ENCODE assay signal across 9 mouse cellular contexts in the genomic region with DNA sequence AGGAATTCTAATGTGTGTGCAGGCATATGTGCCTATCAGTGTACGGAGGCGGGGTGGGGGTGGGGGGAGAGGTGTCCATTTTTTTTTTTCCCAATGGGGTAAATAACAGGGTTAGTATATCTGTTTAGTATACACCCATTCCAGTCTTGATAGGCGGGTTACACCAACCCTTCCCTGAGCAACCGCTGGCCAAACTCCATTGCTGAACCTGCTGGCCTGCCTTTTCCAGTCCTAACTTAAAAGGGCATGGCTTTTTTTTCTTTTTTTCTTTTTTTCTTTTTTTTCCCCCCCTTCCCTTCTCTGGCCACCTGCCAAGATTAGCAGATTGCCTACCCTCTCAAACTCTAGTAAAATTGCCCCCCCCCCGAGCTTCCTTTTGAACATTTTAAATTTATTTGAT. TPM values are rescaled to one million over a fixed set of nuclear protein-coding genes. Genes with fewer than 3 reads are reported as not detected.
A peak's percentile ranks its signal among the peaks of the same experiment; 100 is the strongest.
DNase-seq lines count a peak whose midpoint lies in the region; ATAC-seq lines count a peak whose summit lies in the region.
"Had no signal": no experiment of that assay in that cellular context is flagged by ENCODE, and none has a peak within 500 bp of the region (broad histone marks: within the 10 kb centered on the region; RNA-seq: fewer than 3 reads in every experiment).

No protein-coding gene starts in this region.

- intact Hi-C loops in left cerebral cortex, postnatal 25 days (cut with DNase I) = loop anchor here (2.0 to 10.0 kb wide), 3 partner anchors 59 to 982 kb away; a partner anchor contains a TSS

- H3K4me2 ChIP-seq in lung, embryonic 16.5 days (ENCODE audit: low read depth, low read length) = peak overlapping the region; percentile 70
- H3K4me2 ChIP-seq in forebrain, embryonic 15.5 days (replicated peaks) = peak overlapping the region; percentile 59; the same call in 1 of the 2 replicates
- H3K4me2 ChIP-seq in stomach, embryonic 15.5 days = peak overlapping the region; percentile 89

- H3K9ac ChIP-seq in lung, embryonic 16.5 days (ENCODE audit: low read length) = no peak overlapping the region
- no peak overlapping the region for H3K9ac ChIP-seq in forebrain, embryonic 15.5 days (replicated peaks)
- H3K9ac ChIP-seq in stomach, embryonic 15.5 days = no peak overlapping the region

- H3K36me3 ChIP-seq in lung, embryonic 16.5 days (ENCODE audit: control insufficient read depth, insufficient read depth, low read length) = no peaks in the 10 kb centered on the region
- no peaks in the 10 kb centered on the region for H3K36me3 ChIP-seq in forebrain, embryonic 15.5 days
- H3K36me3 ChIP-seq in limb, embryonic 10.5 days = no peaks in the 10 kb centered on the region
- no peaks in the 10 kb centered on the region for H3K36me3 ChIP-seq in stomach, embryonic 15.5 days

- ATAC-seq in lung, embryonic 16.5 days (ENCODE audit: low read depth) = no peak
- no peak for ATAC-seq in forebrain, embryonic 15.5 days (replicated peaks)
- ATAC-seq in stomach, embryonic 15.5 days (ENCODE audit: insufficient read depth, low FRiP score, low read depth) = no peak
- no peak for ATAC-seq in granulocyte monocyte progenitor cell, adult 5-6 weeks (replicated peaks; ENCODE audit: poor library complexity, severe bottlenecking)

- WGBS in lung, embryonic 16.5 days = 28% methylated on average over 5 of the region's 5 CpGs
- 18% methylated on average over 5 of the region's 5 CpGs for WGBS in forebrain, embryonic 15.5 days
- WGBS in limb, embryonic 10.5 days = 19% methylated on average over 5 of the region's 5 CpGs
- 24% methylated on average over 5 of the region's 5 CpGs for WGBS in stomach, embryonic 15.5 days

- H3K27me3 ChIP-seq in lung, embryonic 16.5 days (ENCODE audit: control insufficient read depth, insufficient read depth, low read depth, low read length) = no peaks in the 10 kb centered on the region
- peaks cover 6% of the 10 kb centered on the region; the same call in 1 of the 2 replicates for H3K27me3 ChIP-seq in forebrain, embryonic 15.5 days
- peaks cover 42% of the 10 kb centered on the region for H3K27me3 ChIP-seq in limb, embryonic 10.5 days (ENCODE audit: low read depth, poor library complexity, severe bottlenecking)
- 0 out of 2 replicates have a peak, but pooled peaks cover 7% of the 10 kb centered on the region for H3K27me3 ChIP-seq in stomach, embryonic 15.5 days (replicated peaks)

- H3K4me1 ChIP-seq in lung, embryonic 16.5 days (replicated peaks; ENCODE audit: control insufficient read depth, insufficient read depth, low read length) = peaks cover 18% of the 10 kb centered on the region
- H3K4me1 ChIP-seq in forebrain, embryonic 15.5 days = peaks cover 21% of the 10 kb centered on the region
- H3K4me1 ChIP-seq in limb, embryonic 10.5 days = peaks cover 13% of the 10 kb centered on the region; the same call in 1 of the 2 replicates
- peaks cover 9% of the 10 kb centered on the region; the same call in 1 of the 2 replicates for H3K4me1 ChIP-seq in stomach, embryonic 15.5 days

- H3K27ac ChIP-seq in lung, embryonic 16.5 days (ENCODE audit: low read length) = no peak overlapping the region
- no peak overlapping the region for H3K27ac ChIP-seq in forebrain, embryonic 15.5 days (replicated peaks)
- H3K27ac ChIP-seq in limb, embryonic 10.5 days = no peak overlapping the region
- no peak overlapping the region for H3K27ac ChIP-seq in stomach, embryonic 15.5 days

- H3K9me3 ChIP-seq in lung, embryonic 16.5 days (ENCODE audit: control insufficient read depth, low read length) = no peaks in the 10 kb centered on the region
- H3K9me3 ChIP-seq in forebrain, embryonic 15.5 days = no peaks in the 10 kb centered on the region
- H3K9me3 ChIP-seq in limb, embryonic 10.5 days (replicated peaks) = no peaks in the 10 kb centered on the region
- no peaks in the 10 kb centered on the region for H3K9me3 ChIP-seq in stomach, embryonic 15.5 days

- peak overlapping the region; percentile 86 for H3K4me3 ChIP-seq in lung, embryonic 16.5 days (ENCODE audit: low read length)
- H3K4me3 ChIP-seq in forebrain, embryonic 15.5 days = no peak overlapping the region
- H3K4me3 ChIP-seq in limb, embryonic 10.5 days = peak overlapping the region; percentile 74; the same call in 1 of the 2 replicates
- H3K4me3 ChIP-seq in stomach, embryonic 15.5 days (replicated peaks) = peak overlapping the region; percentile 78; the same call in 1 of the 2 replicates

- no peak for DNase-seq in lung, postnatal 25 days (ENCODE audit: low spot score)
- DNase-seq in limb, embryonic 10.5 days (ENCODE audit: low spot score) = no peak
- no peak for DNase-seq in frontal cortex, postnatal 10 days (ENCODE audit: low spot score in 2 of 2)
- DNase-seq in left cerebral cortex, postnatal 25 days (ENCODE audit: low spot score in 2 of 2) = no peak
- DNase-seq: gastrocnemius, postnatal 25 days had no signal

RNA-seq across cellular contexts. Expression of a gene that starts 1.1 kb away (rescaled TPM):
- 4.6 and 5.3 TPM in 2 replicates for polyA plus RNA-seq in lung, embryonic 16.5 days (2015; fragmentation: Nextera tagmentation; extraction: Ambion mirVana)
- 1.8 and 1.9 TPM in 2 replicates for polyA plus RNA-seq in forebrain, embryonic 15.5 days (2015; fragmentation: Nextera tagmentation; extraction: Ambion mirVana)
- polyA plus RNA-seq in limb, embryonic 10.5 days (2016; fragmentation: Nextera tagmentation; extraction: Ambion mirVana) = 0.39 and 0.41 TPM in 2 replicates
- polyA plus RNA-seq in stomach, embryonic 15.5 days (2015; fragmentation: Nextera tagmentation; extraction: Ambion mirVana) = 1.7 and 2.2 TPM in 2 replicates
- 10 to 100 TPM; 26.3 to 30.0 TPM for total RNA-seq in left cerebral cortex, postnatal 25 days (2021)
- total RNA-seq in granulocyte monocyte progenitor cell, adult 5-6 weeks (2014; fragmentation: Nextera tagmentation) = 3.0 and 3.7 TPM in 2 replicates
- 5.6 and 7.0 TPM in 2 replicates for total RNA-seq in granulocyte monocyte progenitor cell, adult 5-6 weeks (2017)
